Mouse (Mus musculus): ENCODE results near the gene Dck. TPM values are rescaled to one million over a fixed set of nuclear protein-coding genes. Genes with fewer than 3 reads are reported as not detected.

Dck gene
- total and polyA plus RNA-seq, 3 experiments: 13.6 to 21.4 TPM; not detected in 1

DNA sequence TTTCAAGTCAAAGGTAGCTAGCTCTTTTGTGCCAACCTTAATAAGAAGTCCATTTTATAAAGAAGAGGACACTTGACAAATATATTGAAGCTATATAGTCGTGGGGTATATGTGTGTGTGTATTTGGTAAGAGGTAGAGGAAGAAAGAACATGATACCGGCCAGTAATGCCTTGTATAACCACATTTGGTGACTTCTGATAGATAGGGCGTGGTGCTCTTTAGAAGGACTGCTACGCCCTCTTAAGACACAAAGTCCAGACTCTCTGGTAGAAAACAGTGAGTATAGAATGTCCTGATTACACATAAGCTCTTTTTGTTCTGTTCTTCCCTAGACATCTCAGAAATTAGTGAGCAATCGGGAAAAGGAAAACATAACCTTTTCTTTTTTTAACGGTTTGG, 3.4 kb downstream of the Dck start (continued):
- TF ChIP-seq POLR2AphosphoS5 (IDR thresholded peaks at IDR 0.05; ENCODE audit: borderline replicate concordance, low read depth, low read length) (no peak), CHD1 (IDR thresholded peaks at IDR 0.05; ENCODE audit: low read depth, low read length) (no peak), GATA1 (IDR thresholded peaks at IDR 0.05; ENCODE audit: low read depth, low read length) (peak; percentile 60), JUND (IDR thresholded peaks at IDR 0.05; ENCODE audit: low read depth, low read length) (no peak), ZMIZ1 (IDR thresholded peaks at IDR 0.05; ENCODE audit: low read depth, low read length) (no peak)

DNA sequence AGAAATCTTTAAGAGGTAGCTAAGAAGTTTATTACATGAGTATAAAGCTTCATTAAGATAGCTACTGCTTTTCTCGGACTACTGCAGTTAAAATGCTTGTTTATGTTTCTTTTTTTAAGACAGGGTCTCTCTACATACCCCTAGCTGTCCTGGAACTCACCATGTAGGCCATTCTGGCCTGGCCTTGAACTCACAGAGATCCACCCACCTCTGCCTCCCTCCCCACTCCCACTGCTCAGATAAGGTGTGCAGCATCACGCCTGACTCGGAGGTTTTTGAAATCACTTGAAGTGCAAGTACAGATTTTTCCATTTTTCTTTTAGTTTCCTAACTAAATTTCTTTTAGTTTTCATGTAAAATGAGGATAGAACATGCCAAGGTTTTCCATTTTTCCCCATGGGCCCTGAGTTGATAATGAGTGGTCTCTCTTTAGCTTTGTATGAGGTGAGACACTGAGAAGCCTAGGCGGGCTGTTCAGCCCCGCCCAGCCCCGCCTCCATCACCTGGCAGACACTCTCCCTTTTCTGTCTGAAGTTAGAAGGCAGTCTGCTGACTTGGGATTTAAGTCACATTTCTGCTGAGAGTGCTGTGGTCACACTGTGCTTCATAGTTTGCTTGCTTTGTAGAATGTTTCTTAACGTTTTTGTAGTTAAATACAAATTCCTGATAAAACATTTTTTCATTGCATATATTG, 17.4 kb downstream of the Dck start:
- no peak overlapping the region for H3K9ac ChIP-seq (ENCODE audit: control insufficient read depth, low read depth, low read length, poor library complexity, severe bottlenecking)
- no peak for TF ChIP-seq MAX (IDR thresholded peaks at IDR 0.05; ENCODE audit: low read length)
- TF ChIP-seq ZC3H11A (IDR thresholded peaks at IDR 0.05; ENCODE audit: low read depth, low read length): no peak
- no peak for TF ChIP-seq KAT2A (conservative IDR thresholded peaks at IDR 0.05; ENCODE audit: low read depth, low read length)
- TF ChIP-seq EP300 (IDR thresholded peaks at IDR 0.05; ENCODE audit: low read depth in 1 of 2, low read length in 2 of 2): no peak

DNA sequence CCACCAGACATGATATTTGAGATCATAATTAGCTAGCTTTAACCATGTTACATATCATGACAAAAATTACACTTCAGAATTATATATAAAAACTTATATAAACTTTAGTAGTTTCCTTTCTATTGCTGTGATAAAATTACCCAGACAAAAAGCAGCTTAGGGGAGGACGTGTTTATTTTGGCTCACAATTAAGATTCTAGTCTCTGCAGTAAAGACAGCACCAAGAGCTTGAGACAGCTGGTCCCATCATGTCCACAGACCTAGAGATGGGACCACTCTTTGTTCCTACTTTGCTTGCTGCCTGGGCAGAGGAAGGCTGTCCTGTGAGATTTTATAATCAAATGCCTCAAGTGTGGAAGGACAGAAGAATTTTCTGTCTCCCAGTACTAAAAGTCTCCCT, 20.3 kb downstream of the Dck start:
- no peaks in the 10 kb centered on the region for H3K79me2 ChIP-seq (ENCODE audit: control insufficient read depth, insufficient read depth, low read length, poor library complexity)

More for the DNA sequence above, 17.4 kb downstream of the Dck start:
- Histone ChIP-seq H3K4me1 (ENCODE audit: control insufficient read depth in 1 of 2, insufficient read depth in 2 of 2, low read length in 2 of 2) (no peaks in the 10 kb centered on the region), H3K27me3 (ENCODE audit: control insufficient read depth in 1 of 2, insufficient read depth in 2 of 2, low read length in 2 of 2) (no peaks in the 10 kb centered on the region), H3K9me3 (replicated peaks; ENCODE audit: insufficient read depth, low read length) (no peaks in the 10 kb centered on the region), H3K27ac (ENCODE audit: control insufficient read depth, low read depth, low read length) (no peak overlapping the region), H3K36me3 (ENCODE audit: control insufficient read depth in 1 of 2, insufficient read depth in 2 of 2, low read length in 2 of 2) (peaks cover 0 to 16% of the 10 kb centered on the region in 2 experiments; a peak in 2 of 4 replicates), H3K79me2 (ENCODE audit: control insufficient read depth, insufficient read depth, low read length, poor library complexity) (no peaks in the 10 kb centered on the region), H3K4me3 (ENCODE audit: control insufficient read depth in 1 of 2, insufficient read depth in 1 of 2, low read depth in 2 of 2, low read length in 2 of 2) (no peak overlapping the region)
- DNase-seq (ENCODE audit: low read depth, low spot score): no peak

GRCm38 (mm10) chr5:88790675-88791074, 25.9 kb downstream of the Dck start:
- no peak overlapping the region for H3K9ac ChIP-seq (ENCODE audit: control insufficient read depth, low read depth, low read length, poor library complexity, severe bottlenecking)
- no peak overlapping the region for H3K27ac ChIP-seq (ENCODE audit: control insufficient read depth, low read depth, low read length)
- H3K79me2 ChIP-seq (ENCODE audit: control insufficient read depth, insufficient read depth, low read length, poor library complexity): no peaks in the 10 kb centered on the region
- H3K27me3 ChIP-seq (ENCODE audit: control insufficient read depth in 1 of 2, insufficient read depth in 2 of 2, low read length in 2 of 2): peaks cover 0 to 3% of the 10 kb centered on the region in 2 experiments; a peak in 2 of 4 replicates
- no peak overlapping the region for H3K4me3 ChIP-seq (ENCODE audit: control insufficient read depth in 1 of 2, insufficient read depth in 1 of 2, low read depth in 2 of 2, low read length in 2 of 2)
- no peaks in the 10 kb centered on the region for H3K9me3 ChIP-seq (replicated peaks; ENCODE audit: insufficient read depth, low read length)
- H3K36me3 ChIP-seq (ENCODE audit: control insufficient read depth in 1 of 2, insufficient read depth in 2 of 2, low read length in 2 of 2): no peaks in the 10 kb centered on the region
- H3K4me1 ChIP-seq (ENCODE audit: control insufficient read depth in 1 of 2, insufficient read depth in 2 of 2, low read length in 2 of 2): no peaks in the 10 kb centered on the region
- no peak for DNase-seq (ENCODE audit: low read depth, low spot score)
- TF ChIP-seq CHD1 (IDR thresholded peaks at IDR 0.05; ENCODE audit: low read depth, low read length) (no peak), RAD21 (IDR thresholded peaks at IDR 0.05; ENCODE audit: low read depth, low read length) (no peak), TBP (IDR thresholded peaks at IDR 0.05; ENCODE audit: low read depth, low read length) (no peak), GABPA (IDR thresholded peaks at IDR 0.05; ENCODE audit: low read depth, low read length) (no peak), ZKSCAN1 (IDR thresholded peaks at IDR 0.05; ENCODE audit: low read depth, low read length) (no peak), MAFK (IDR thresholded peaks at IDR 0.05; ENCODE audit: borderline replicate concordance, low read depth, low read length) (no peak), CHD2 (IDR thresholded peaks at IDR 0.05; ENCODE audit: low read length) (no peak), MXI1 (IDR thresholded peaks at IDR 0.05; ENCODE audit: low read depth, low read length) (no peak), E2F4 (IDR thresholded peaks at IDR 0.05; ENCODE audit: borderline replicate concordance, low read depth, low read length) (no peak), TAL1 (IDR thresholded peaks at IDR 0.05; ENCODE audit: low read length) (no peak), BHLHE40 (IDR thresholded peaks at IDR 0.05; ENCODE audit: borderline replicate concordance, low read depth, low read length) (no peak), RCOR1 (IDR thresholded peaks at IDR 0.05; ENCODE audit: low read depth, low read length) (no peak), MYB (IDR thresholded peaks at IDR 0.05; ENCODE audit: low read depth, low read length) (no peak), ZC3H11A (IDR thresholded peaks at IDR 0.05; ENCODE audit: low read depth, low read length) (no peak), USF2 (IDR thresholded peaks at IDR 0.05; ENCODE audit: borderline replicate concordance in 1 of 2, insufficient read depth in 1 of 2, low read depth in 1 of 2, low read length in 2 of 2) (no peak), ELF1 (IDR thresholded peaks at IDR 0.05; ENCODE audit: low read depth, low read length) (no peak)

More for the DNA sequence above, 20.3 kb downstream of the Dck start:
- DNase-seq (ENCODE audit: low read depth, low spot score): no peak
- TF ChIP-seq E2F4 (IDR thresholded peaks at IDR 0.05; ENCODE audit: borderline replicate concordance, low read depth, low read length): no peak
- TF ChIP-seq RAD21 (IDR thresholded peaks at IDR 0.05; ENCODE audit: low read depth, low read length): no peak
- TF ChIP-seq CHD1 (IDR thresholded peaks at IDR 0.05; ENCODE audit: low read depth, low read length): no peak
- Histone ChIP-seq H3K9me3 (replicated peaks; ENCODE audit: insufficient read depth, low read length) (no peaks in the 10 kb centered on the region), H3K4me1 (ENCODE audit: control insufficient read depth in 1 of 2, insufficient read depth in 2 of 2, low read length in 2 of 2) (no peaks in the 10 kb centered on the region), H3K9ac (ENCODE audit: control insufficient read depth, low read depth, low read length, poor library complexity, severe bottlenecking) (no peak overlapping the region), H3K27me3 (ENCODE audit: control insufficient read depth in 1 of 2, insufficient read depth in 2 of 2, low read length in 2 of 2) (no peaks in the 10 kb centered on the region), H3K4me3 (ENCODE audit: control insufficient read depth in 1 of 2, insufficient read depth in 1 of 2, low read depth in 2 of 2, low read length in 2 of 2) (no peak overlapping the region), H3K27ac (ENCODE audit: control insufficient read depth, low read depth, low read length) (no peak overlapping the region), H3K36me3 (ENCODE audit: control insufficient read depth in 1 of 2, insufficient read depth in 2 of 2, low read length in 2 of 2) (peaks cover 0 to 10% of the 10 kb centered on the region in 2 experiments; a peak in 2 of 4 replicates)

All from MEL (cell line).